Mouse (Mus musculus) heart, adult 2 months (tissue): ENCODE measurements around the gene Spag17. TPM values are rescaled to one million over a fixed set of nuclear protein-coding genes. Genes with fewer than 3 reads are reported as not detected.

Experiments used
- DNase-seq, 2 experiments: peaks; one replicate each; pipeline ENCODE4 v3.0.0; 2021
- H3K27ac ChIP-seq: fragments of 200-600 bp; 2 replicates; pipeline ENCODE4 v1.8.1; 2022
- H3K27me3 ChIP-seq: fragments of 200-500 bp; 2 replicates; pipeline ENCODE4 v1.6.1; 2012; ENCODE audit warnings: mild to moderate bottlenecking, low read length, inconsistent platforms, mixed read lengths; ENCODE audit not compliant: control insufficient read depth, insufficient read depth
- H3K36me3 ChIP-seq: fragments of 200-500 bp; 2 replicates; pipeline ENCODE4 v1.6.1; 2012; ENCODE audit warnings: low read length, inconsistent platforms; ENCODE audit not compliant: control insufficient read depth, insufficient read depth
- H3K4me1 ChIP-seq: fragments of 200-500 bp; 2 replicates; pipeline ENCODE4 v1.6.1; 2011; ENCODE audit warnings: low read length; ENCODE audit not compliant: control insufficient read depth, insufficient read depth
- H3K4me3 ChIP-seq: fragments of 200-600 bp; 2 replicates; pipeline ENCODE4 v1.8.1; 2022
- H3K79me2 ChIP-seq: fragments of 200-500 bp; replicated peaks from 2 replicates; pipeline ENCODE4 v1.6.1; 2012; ENCODE audit warnings: mild to moderate bottlenecking, inconsistent platforms, low read length, moderate library complexity, mixed read lengths; ENCODE audit not compliant: control insufficient read depth, insufficient read depth
- H3K9ac ChIP-seq: fragments of 200-500 bp; 2 replicates; pipeline ENCODE4 v1.6.1; 2012; ENCODE audit warnings: low read depth, mild to moderate bottlenecking, control low read depth, inconsistent platforms, low read length, mixed read lengths
- CTCF ChIP-seq: fragments of 200-600 bp; IDR thresholded peaks from 2 replicates; pipeline ENCODE4 v1.8.1; 2022; ENCODE audit warnings: antibody characterized with exemption, mild to moderate bottlenecking, moderate library complexity
- EP300 ChIP-seq: fragments of 200-500 bp; IDR thresholded peaks from 2 replicates; pipeline ENCODE4 v1.6.1; 2011; ENCODE audit warnings: low read depth, low read length, control low read depth; ENCODE audit not compliant: insufficient read depth
- POLR2A ChIP-seq: fragments of 200-500 bp; IDR thresholded peaks from 2 replicates; pipeline ENCODE4 v1.6.1; 2011; ENCODE audit warnings: mild to moderate bottlenecking, low read depth, low read length, control low read depth; ENCODE audit not compliant: insufficient read depth
- WGBS: fragments of 180-500 bp; shearing (Covaris S2); methylation state at CpG from one replicate; pipeline ENCODE4 v1.1.7; 2018; 5-methylcytosine and 5-hydroxymethylcytosine counted together
- intact Hi-C: fragments of 180-260 bp; cut with DNase I; formaldehyde crosslinking; loops from one replicate; pipeline ENCODE4 v1.15.1; 2025
- polyA plus RNA-seq: library from polyadenylated mRNA; depleted of rRNA; stranded (reverse); fragments of >200 nt; gene quantifications from 2 replicates; pipeline ENCODE4 v1.2.3, GENCODE M21; 2012
- total RNA-seq, 2 experiments: library from RNA; stranded (reverse); gene quantifications; 2 replicates each; pipeline ENCODE4 v1.2.3; 2021

Spag17 gene
- total and polyA plus RNA-seq, 3 experiments, result 0.10 TPM; not detected in 2

- no peak overlapping the region for H3K4me3 ChIP-seq
- TF ChIP-seq POLR2A (no peak), EP300 (no peak), CTCF (no peak)
- no peak for DNase-seq
- intact Hi-C loops, result no loop called here
- 45% methylated on average over 2 of the region's 2 CpGs for WGBS
- no peaks in the 10 kb centered on the region for H3K27me3 ChIP-seq
- no peaks in the 10 kb centered on the region for H3K36me3 ChIP-seq
- H3K9ac ChIP-seq, result no peak overlapping the region
- no peak overlapping the region for H3K27ac ChIP-seq
- H3K79me2 ChIP-seq, result no peaks in the 10 kb centered on the region
- no peaks in the 10 kb centered on the region; the same call in 1 of the 2 replicates for H3K4me1 ChIP-seq
These were observed 60.0 kb downstream of the Spag17 start for GRCm38 (mm10) chr3:99945171-99945570.

- Histone ChIP-seq H3K4me1 (no peaks in the 10 kb centered on the region), H3K27ac (no peak overlapping the region), H3K27me3 (no peaks in the 10 kb centered on the region), H3K4me3 (no peak overlapping the region), H3K9ac (no peak overlapping the region), H3K36me3 (no peaks in the 10 kb centered on the region), H3K79me2 (no peaks in the 10 kb centered on the region)
- DNase-seq, result no peak
- WGBS, result 74% methylated on average over 9 of the region's 9 CpGs
- intact Hi-C loops, result no loop called here
- no peak for TF ChIP-seq CTCF
- TF ChIP-seq EP300, result no peak
- no peak for TF ChIP-seq POLR2A
These were observed 68.9 kb downstream of the Spag17 start for GRCm38 (mm10) chr3:99954039-99954602.

GRCm38 (mm10) chr3:99956517-99956916 is 71.3 kb downstream of the Spag17 start:
- no peak overlapping the region for H3K4me3 ChIP-seq
- no peaks in the 10 kb centered on the region for H3K36me3 ChIP-seq
- DNase-seq, result no peak
- TF ChIP-seq CTCF, result no peak
- no peak for TF ChIP-seq POLR2A
- no peak for TF ChIP-seq EP300
- no peak overlapping the region for H3K9ac ChIP-seq
- no peaks in the 10 kb centered on the region for H3K4me1 ChIP-seq
- no peaks in the 10 kb centered on the region for H3K27me3 ChIP-seq
- H3K79me2 ChIP-seq, result no peaks in the 10 kb centered on the region
- intact Hi-C loops, result no loop called here
- H3K27ac ChIP-seq, result no peak overlapping the region

GRCm38 (mm10) chr3:99959805-99960485 is 74.7 kb downstream of the Spag17 start:
- no peak for DNase-seq
- TF ChIP-seq CTCF, result no peak
- no peak for TF ChIP-seq POLR2A
- no peak for TF ChIP-seq EP300
- 67% methylated on average over 7 of the region's 7 CpGs for WGBS
- no peaks in the 10 kb centered on the region for H3K27me3 ChIP-seq
- H3K27ac ChIP-seq, result no peak overlapping the region
- no peaks in the 10 kb centered on the region for H3K4me1 ChIP-seq
- intact Hi-C loops, result no loop called here
- H3K4me3 ChIP-seq, result no peak overlapping the region
- no peaks in the 10 kb centered on the region for H3K36me3 ChIP-seq
- H3K9ac ChIP-seq, result no peak overlapping the region
- no peaks in the 10 kb centered on the region for H3K79me2 ChIP-seq

DNA sequence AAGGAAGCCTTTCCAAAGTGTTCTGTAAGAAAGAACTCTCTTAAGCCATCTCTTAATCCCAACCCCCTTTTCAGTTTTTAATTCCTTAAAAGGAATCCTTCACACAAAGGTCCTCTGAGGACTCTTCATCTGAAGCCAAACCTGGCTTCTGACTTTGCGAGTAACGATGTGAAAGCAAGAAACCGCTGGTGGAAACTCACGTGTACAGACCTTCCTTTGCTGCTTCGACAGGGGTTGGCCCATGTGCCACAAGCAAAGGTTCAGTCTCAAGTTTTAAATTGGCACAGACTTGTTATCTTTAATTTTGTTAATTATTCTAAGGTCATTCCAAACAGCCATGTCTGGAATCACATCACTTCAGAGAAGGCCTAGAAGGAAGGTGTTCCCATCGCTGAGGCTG is 79.1 kb downstream of the Spag17 start:
- 85% methylated on average over 6 of the region's 6 CpGs for WGBS
- Histone ChIP-seq H3K27me3 (no peaks in the 10 kb centered on the region), H3K4me1 (no peaks in the 10 kb centered on the region), H3K9ac (no peak overlapping the region), H3K36me3 (no peaks in the 10 kb centered on the region), H3K4me3 (no peak overlapping the region), H3K79me2 (no peaks in the 10 kb centered on the region), H3K27ac (no peak overlapping the region)
- no peak for TF ChIP-seq POLR2A
- TF ChIP-seq CTCF, result no peak
- no peak for TF ChIP-seq EP300
- intact Hi-C loops, result no loop called here
- DNase-seq, result no peak

DNA sequence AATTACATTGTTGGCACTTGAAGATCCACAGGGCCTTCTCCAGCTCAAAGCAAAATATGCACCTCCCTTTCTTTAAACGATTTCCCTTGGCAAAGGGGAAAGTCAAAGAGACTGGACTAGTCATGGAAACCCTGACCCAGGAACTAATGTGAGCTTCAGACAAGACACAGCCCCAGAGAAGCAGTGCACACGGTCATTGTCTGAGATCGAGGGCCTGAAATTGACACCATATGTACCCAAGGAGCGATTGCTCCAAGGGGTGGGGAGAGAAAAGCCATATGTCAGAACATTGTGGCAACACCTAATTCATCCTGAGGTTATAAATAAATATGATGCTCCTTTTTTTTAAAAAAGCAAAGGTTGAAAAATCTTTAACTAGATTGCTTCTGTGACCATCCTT is 80.7 kb downstream of the Spag17 start:
- no peaks in the 10 kb centered on the region for H3K79me2 ChIP-seq
- intact Hi-C loops, result no loop called here
- WGBS, result 66% methylated on average over 4 of the region's 4 CpGs
- no peak overlapping the region for H3K4me3 ChIP-seq
- no peaks in the 10 kb centered on the region for H3K27me3 ChIP-seq
- TF ChIP-seq CTCF, result no peak
- H3K4me1 ChIP-seq, result no peaks in the 10 kb centered on the region
- H3K27ac ChIP-seq, result no peak overlapping the region
- H3K36me3 ChIP-seq, result no peaks in the 10 kb centered on the region
- DNase-seq, result no peak
- H3K9ac ChIP-seq, result no peak overlapping the region
